Mouse (Mus musculus) midbrain, embryonic 12.5 days (tissue): ENCODE data around the gene Zfp523. TPM values are rescaled to one million over a fixed set of nuclear protein-coding genes. Genes with fewer than 3 reads are reported as not detected.
A peak's percentile ranks its signal among the peaks of the same experiment; 100 is the strongest.

Experiments
- ATAC-seq: fragments of 200-750 bp; cut with Nextera tagmentation; 2 replicates; pipeline ENCODE4 v1.8.0; 2017; ENCODE audit warnings: low read depth, moderate TSS enrichment, moderate library complexity; ENCODE audit not compliant: low FRiP score
- H3K27ac ChIP-seq: fragments of 300-500 bp; sonication (generic); replicated peaks from 2 replicates; pipeline ENCODE4 v1.5.1; 2016; ENCODE audit warnings: mild to moderate bottlenecking
- H3K27me3 ChIP-seq: fragments of 300-500 bp; sonication (generic); 2 replicates; pipeline ENCODE4 v1.6.1; 2016; ENCODE audit warnings: mild to moderate bottlenecking
- H3K36me3 ChIP-seq: fragments of 300-500 bp; sonication (generic); 2 replicates; pipeline ENCODE4 v1.6.1; 2016
- H3K4me1 ChIP-seq: fragments of 300-500 bp; sonication (generic); 2 replicates; pipeline ENCODE4 v1.6.1; 2016
- H3K4me2 ChIP-seq: fragments of 300-500 bp; sonication (generic); replicated peaks from 2 replicates; pipeline ENCODE4 v1.6.1; 2016; ENCODE audit warnings: mild to moderate bottlenecking, moderate library complexity
- H3K4me3 ChIP-seq: fragments of 300-500 bp; sonication (generic); 2 replicates; pipeline ENCODE4 v1.5.1; 2016; ENCODE audit warnings: mild to moderate bottlenecking
- H3K9ac ChIP-seq: fragments of 300-500 bp; sonication (generic); replicated peaks from 2 replicates; pipeline ENCODE4 v1.6.1; 2016; ENCODE audit warnings: mild to moderate bottlenecking, moderate library complexity
- H3K9me3 ChIP-seq: fragments of 300-500 bp; sonication (generic); 2 replicates; pipeline ENCODE4 v1.6.1; 2016; ENCODE audit warnings: mild to moderate bottlenecking
- WGBS: fragments of 180-500 bp; shearing (Covaris S2); methylation state at CpG from one replicate; pipeline ENCODE4 v1.1.7; 2016; 5-methylcytosine and 5-hydroxymethylcytosine counted together
- polyA plus RNA-seq: library from polyadenylated mRNA; unstranded; fragments of >200 nt; fragmentation: Nextera tagmentation; extraction: Ambion mirVana; gene quantifications from 2 replicates; pipeline ENCODE4 v1.2.1, GENCODE M21; 2016

Gene Zfp523
- polyA plus RNA-seq, 1 experiment from 2014 or later: 49.7 TPM

GRCm38 (mm10) chr17:28163666-28164065 lies 13.3 kb upstream of the Zfp523 start:
- no peak overlapping the region for H3K4me2 ChIP-seq
- 0 out of 2 replicates have a peak, but pooled peaks cover 7% of the 10 kb centered on the region for H3K4me1 ChIP-seq
- no peak overlapping the region for H3K4me3 ChIP-seq
- H3K36me3 ChIP-seq: peaks cover 80% of the 10 kb centered on the region
- peaks cover 24% of the 10 kb centered on the region for H3K27me3 ChIP-seq
- H3K9ac ChIP-seq: no peak overlapping the region
- no peak overlapping the region for H3K27ac ChIP-seq
- H3K9me3 ChIP-seq: no peaks in the 10 kb centered on the region
- WGBS: 11% methylated on average over 6 of the region's 6 CpGs
- peak; percentile 63; the same call in 1 of the 2 replicates for ATAC-seq

- Histone ChIP-seq H3K36me3 (peaks cover 66% of the 10 kb centered on the region), H3K4me1 (peaks cover 6% of the 10 kb centered on the region; the same call in 1 of the 2 replicates), H3K4me3 (no peak overlapping the region), H3K27ac (no peak overlapping the region), H3K9ac (no peak overlapping the region), H3K27me3 (no peaks in the 10 kb centered on the region), H3K4me2 (no peak overlapping the region), H3K9me3 (no peaks in the 10 kb centered on the region)
- 90% methylated on average over 6 of the region's 6 CpGs for WGBS
- no peak for ATAC-seq
Observed at GRCm38 (mm10) chr17:28170460-28171305, 6.2 kb upstream of the Zfp523 start.

GRCm38 (mm10) chr17:28172690-28173089 lies 4.2 kb upstream of the Zfp523 start:
- H3K27ac ChIP-seq: no peak overlapping the region
- peaks cover 14% of the 10 kb centered on the region for H3K4me1 ChIP-seq
- no peaks in the 10 kb centered on the region for H3K27me3 ChIP-seq
- ATAC-seq: no peak
- H3K9me3 ChIP-seq: no peaks in the 10 kb centered on the region
- H3K4me2 ChIP-seq: no peak overlapping the region
- H3K9ac ChIP-seq: no peak overlapping the region
- 78% methylated on average over 9 of the region's 9 CpGs for WGBS
- H3K36me3 ChIP-seq: peaks cover 46% of the 10 kb centered on the region
- H3K4me3 ChIP-seq: no peak overlapping the region

GRCm38 (mm10) chr17:28177540-28178046 lies 664 bp downstream of the Zfp523 start:
- Histone ChIP-seq H3K27me3 (no peaks in the 10 kb centered on the region), H3K9ac (peak overlapping the region; percentile 93), H3K4me2 (peak overlapping the region; percentile 97), H3K36me3 (peaks cover 11% of the 10 kb centered on the region; the same call in 1 of the 2 replicates), H3K27ac (peak overlapping the region; percentile 96), H3K9me3 (no peaks in the 10 kb centered on the region), H3K4me1 (peaks cover 39% of the 10 kb centered on the region), H3K4me3 (peak overlapping the region; percentile 87)
- 6% methylated on average over 18 of the region's 22 CpGs for WGBS
- peak; percentile 36 for ATAC-seq

- Histone ChIP-seq H3K36me3 (peaks cover 11% of the 10 kb centered on the region; the same call in 1 of the 2 replicates), H3K4me3 (no peak overlapping the region), H3K4me2 (no peak overlapping the region), H3K9me3 (no peaks in the 10 kb centered on the region), H3K27ac (no peak overlapping the region), H3K9ac (peak overlapping the region; percentile 24), H3K27me3 (no peaks in the 10 kb centered on the region), H3K4me1 (peaks cover 33% of the 10 kb centered on the region)
- no peak for ATAC-seq
- WGBS: 40% methylated on average over 4 of the region's 4 CpGs
Observed at GRCm38 (mm10) chr17:28180331-28180730, 3.4 kb downstream of the Zfp523 start.

GRCm38 (mm10) chr17:28180783-28181544 lies 4.0 kb downstream of the Zfp523 start:
- H3K4me3 ChIP-seq: no peak overlapping the region
- H3K9ac ChIP-seq: peak overlapping the region; percentile 25; the same call in 1 of the 2 replicates
- H3K27me3 ChIP-seq: no peaks in the 10 kb centered on the region
- peaks cover 33% of the 10 kb centered on the region for H3K4me1 ChIP-seq
- no peak overlapping the region for H3K27ac ChIP-seq
- no peak overlapping the region for H3K4me2 ChIP-seq
- 88% methylated on average over 15 of the region's 15 CpGs for WGBS
- ATAC-seq: no peak
- H3K36me3 ChIP-seq: peaks cover 11% of the 10 kb centered on the region; the same call in 1 of the 2 replicates
- no peaks in the 10 kb centered on the region for H3K9me3 ChIP-seq

GRCm38 (mm10) chr17:28184971-28185638 lies 8.2 kb downstream of the Zfp523 start:
- Histone ChIP-seq H3K27me3 (no peaks in the 10 kb centered on the region), H3K9me3 (no peaks in the 10 kb centered on the region), H3K27ac (no peak overlapping the region), H3K4me2 (no peak overlapping the region), H3K4me3 (no peak overlapping the region), H3K9ac (no peak overlapping the region), H3K4me1 (peaks cover 5% of the 10 kb centered on the region), H3K36me3 (peaks cover 12% of the 10 kb centered on the region)
- ATAC-seq: no peak
- 90% methylated on average over 7 of the region's 7 CpGs for WGBS

GRCm38 (mm10) chr17:28188313-28188712 lies 11.4 kb downstream of the Zfp523 start:
- no peak for ATAC-seq
- Histone ChIP-seq H3K36me3 (peaks cover 32% of the 10 kb centered on the region), H3K4me3 (no peak overlapping the region), H3K27ac (no peak overlapping the region), H3K9me3 (no peaks in the 10 kb centered on the region), H3K9ac (no peak overlapping the region), H3K27me3 (no peaks in the 10 kb centered on the region), H3K4me2 (no peak overlapping the region), H3K4me1 (no peaks in the 10 kb centered on the region)
- 93% methylated on average over 5 of the region's 5 CpGs for WGBS

- H3K4me3 ChIP-seq: no peak overlapping the region
- WGBS: 80% methylated on average over 1 of the region's 1 CpGs
- H3K27ac ChIP-seq: no peak overlapping the region
- H3K36me3 ChIP-seq: peaks cover 70% of the 10 kb centered on the region
- no peaks in the 10 kb centered on the region for H3K9me3 ChIP-seq
- no peak overlapping the region for H3K9ac ChIP-seq
- no peaks in the 10 kb centered on the region for H3K27me3 ChIP-seq
- no peaks in the 10 kb centered on the region for H3K4me1 ChIP-seq
- no peak overlapping the region for H3K4me2 ChIP-seq
- ATAC-seq: no peak
Observed at GRCm38 (mm10) chr17:28192754-28193153, 15.8 kb downstream of the Zfp523 start.

GRCm38 (mm10) chr17:28193559-28193958 lies 16.6 kb downstream of the Zfp523 start:
- Histone ChIP-seq H3K9me3 (no peaks in the 10 kb centered on the region), H3K27me3 (no peaks in the 10 kb centered on the region), H3K27ac (no peak overlapping the region), H3K4me3 (no peak overlapping the region), H3K36me3 (peaks cover 78% of the 10 kb centered on the region), H3K4me1 (no peaks in the 10 kb centered on the region), H3K9ac (no peak overlapping the region), H3K4me2 (no peak overlapping the region)
- WGBS: 82% methylated on average over 3 of the region's 3 CpGs
- no peak for ATAC-seq

- H3K36me3 ChIP-seq: peaks cover 85% of the 10 kb centered on the region
- 97% methylated on average over 10 of the region's 10 CpGs for WGBS
- H3K27me3 ChIP-seq: no peaks in the 10 kb centered on the region
- no peak overlapping the region for H3K4me2 ChIP-seq
- no peaks in the 10 kb centered on the region for H3K4me1 ChIP-seq
- no peak overlapping the region for H3K27ac ChIP-seq
- H3K4me3 ChIP-seq: no peak overlapping the region
- ATAC-seq: no peak
- H3K9ac ChIP-seq: no peak overlapping the region
- H3K9me3 ChIP-seq: no peaks in the 10 kb centered on the region
Observed at GRCm38 (mm10) chr17:28195033-28195432, 18.1 kb downstream of the Zfp523 start.
